Mouse (Mus musculus): ENCODE data around the gene Synpo2. TPM values are rescaled to one million over a fixed set of nuclear protein-coding genes. Genes with fewer than 3 reads are reported as not detected.

Synpo2 gene
- total RNA-seq, 2 experiments from 2014 or later: 2.8 to 4.2 TPM

GRCm38 (mm10) chr3:123053192-123053938 lies 182.6 kb downstream of the Synpo2 start:
- no peak for DNase-seq (ENCODE audit: low spot score in 2 of 2)

- DNase-seq (ENCODE audit: low spot score in 2 of 2): no peak
These were observed 193.6 kb downstream of the Synpo2 start for GRCm38 (mm10) chr3:123042308-123042707.

DNA sequence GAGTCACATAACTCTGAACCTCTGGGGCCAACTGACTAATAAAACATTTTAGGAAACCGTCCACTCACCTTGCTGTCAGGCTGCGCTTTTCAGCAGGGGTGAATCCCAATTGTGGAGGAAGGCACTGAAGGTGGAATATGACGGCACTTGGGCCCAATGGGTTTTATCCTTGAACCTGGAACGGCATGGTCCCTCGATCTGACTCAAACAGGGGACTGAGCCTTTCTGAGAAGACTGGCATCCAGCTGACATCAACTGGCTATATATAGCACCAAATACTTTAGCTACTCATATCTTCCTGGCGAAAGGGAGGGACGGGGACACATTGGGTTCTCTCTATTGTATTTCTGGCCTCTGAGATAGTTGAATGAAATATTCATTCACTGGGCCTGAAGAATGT lies 201.2 kb downstream of the Synpo2 start, which contains the start of gene Myoz2:
Gene Myoz2 (minus strand): TSS at position 264 of the 400 bp plus-strand sequence.
- DNase-seq (ENCODE audit: low spot score in 2 of 2): no peak

DNA sequence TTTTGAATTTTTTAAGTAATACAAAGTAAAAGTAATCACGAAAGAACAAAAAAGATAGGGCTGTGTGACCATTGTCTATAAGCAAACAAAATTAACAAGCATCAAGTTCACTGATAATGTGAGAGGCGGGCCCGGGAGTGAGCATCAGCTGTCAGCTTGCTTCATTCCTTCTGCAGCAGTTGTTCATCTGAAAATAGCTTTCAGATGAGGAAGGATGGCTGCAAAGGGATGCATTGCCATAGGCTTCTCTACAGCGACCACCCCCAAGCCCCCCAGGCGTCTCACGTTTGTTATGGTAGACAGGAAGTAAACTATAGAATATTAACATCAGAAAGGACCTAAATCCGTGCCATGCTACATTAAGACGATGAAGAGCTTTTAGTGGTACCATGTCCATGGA lies 202.1 kb downstream of the Synpo2 start:
- no peak for DNase-seq (ENCODE audit: low spot score in 2 of 2)

Other genes starting within 250 kb of the Synpo2 start
- not detected for gene Myoz2, start 201.1 kb downstream of the Synpo2 start, total RNA-seq (2021)
- gene Sec24d, start 31.3 kb upstream of the Synpo2 start, total RNA-seq (2021): 10 to 100 TPM; 25.2 to 29.3 TPM
- gene Mettl14, start 150.0 kb upstream of the Synpo2 start, total RNA-seq (2021): 10 to 100 TPM; 15.3 to 16.0 TPM
- 10 to 100 TPM; 19.4 to 24.9 TPM for gene Prss12, start 210.8 kb upstream of the Synpo2 start, total RNA-seq (2021)